Mouse (Mus musculus) retina, embryonic 14.5 days (tissue): ENCODE results near the gene Lrrc74b.

ENCODE experiments used
- DNase-seq: peaks from one replicate; pipeline ENCODE4 v3.0.0-alpha.2; 2015; ENCODE audit warnings: low spot score

Gene Lrrc74b

GRCm38 (mm10) chr16:17496499-17497305, 64.3 kb downstream of the Lrrc74b start:
- DNase-seq: no peak
